Mouse (Mus musculus): ENCODE results near the gene Tekt4. TPM values are rescaled to one million over a fixed set of nuclear protein-coding genes. Genes with fewer than 3 reads are reported as not detected.

Tekt4 gene
- polyA plus RNA-seq, 1 experiment: 3.0 TPM

DNA sequence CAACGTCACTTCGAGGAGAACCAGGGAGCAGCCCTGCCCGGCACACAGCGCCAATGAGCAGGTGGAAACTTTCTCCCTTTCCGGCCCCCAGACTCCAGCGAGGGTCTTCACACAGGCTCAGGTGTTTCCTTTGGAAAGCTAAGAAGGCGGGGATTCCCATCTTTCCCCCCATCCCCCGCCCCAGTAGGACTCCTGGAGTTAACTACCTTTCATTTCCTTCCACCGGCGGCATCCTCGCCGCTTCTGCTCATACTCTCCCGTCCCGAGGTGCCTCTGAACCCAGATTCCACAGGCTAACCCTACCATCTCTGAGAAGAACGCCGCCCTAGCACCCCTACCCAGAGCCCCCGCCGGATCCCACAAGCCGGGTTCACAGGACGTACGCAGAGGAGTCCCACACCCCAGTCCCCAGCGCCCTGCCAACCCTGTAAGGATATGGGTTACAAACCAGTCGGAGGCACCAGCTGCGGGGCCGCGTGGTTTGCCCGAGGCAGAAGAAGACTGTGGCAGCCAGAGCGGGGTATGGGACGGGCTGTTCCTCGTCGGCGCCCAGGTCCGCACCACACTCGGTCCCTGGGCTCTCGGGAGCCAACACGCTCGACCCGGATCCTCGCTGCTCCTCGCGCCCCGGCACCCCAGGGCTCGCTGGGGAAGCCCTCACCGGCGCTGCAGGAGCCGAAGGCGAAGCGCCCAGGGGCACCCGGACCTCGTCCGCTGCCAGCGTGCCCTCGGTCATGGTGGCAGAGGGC is 21.8 kb upstream of the Tekt4 start:
- DNase-seq (ENCODE audit: low read depth): no peak

DNA sequence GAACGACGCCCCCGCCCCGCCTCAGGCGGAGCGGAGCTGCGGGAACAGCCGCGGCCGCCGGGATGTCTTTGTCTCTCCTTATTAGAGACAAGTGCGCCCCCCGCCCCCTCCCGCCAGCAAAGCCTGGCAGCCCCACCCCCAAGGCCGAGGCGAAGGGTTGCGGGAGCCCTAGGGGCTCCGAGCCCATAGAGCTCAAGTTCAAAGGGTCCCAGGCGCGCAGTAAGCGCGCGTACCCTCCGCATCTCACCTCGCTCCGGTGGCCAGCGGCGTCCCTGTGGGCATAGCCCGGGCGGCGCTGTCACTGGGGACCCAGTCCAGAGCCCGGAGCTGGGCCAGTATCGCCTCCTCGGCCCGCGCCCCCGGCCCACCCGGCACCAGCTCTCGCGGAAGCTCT is 21.2 kb upstream of the Tekt4 start:
- DNase-seq (ENCODE audit: low read depth): no peak

DNA sequence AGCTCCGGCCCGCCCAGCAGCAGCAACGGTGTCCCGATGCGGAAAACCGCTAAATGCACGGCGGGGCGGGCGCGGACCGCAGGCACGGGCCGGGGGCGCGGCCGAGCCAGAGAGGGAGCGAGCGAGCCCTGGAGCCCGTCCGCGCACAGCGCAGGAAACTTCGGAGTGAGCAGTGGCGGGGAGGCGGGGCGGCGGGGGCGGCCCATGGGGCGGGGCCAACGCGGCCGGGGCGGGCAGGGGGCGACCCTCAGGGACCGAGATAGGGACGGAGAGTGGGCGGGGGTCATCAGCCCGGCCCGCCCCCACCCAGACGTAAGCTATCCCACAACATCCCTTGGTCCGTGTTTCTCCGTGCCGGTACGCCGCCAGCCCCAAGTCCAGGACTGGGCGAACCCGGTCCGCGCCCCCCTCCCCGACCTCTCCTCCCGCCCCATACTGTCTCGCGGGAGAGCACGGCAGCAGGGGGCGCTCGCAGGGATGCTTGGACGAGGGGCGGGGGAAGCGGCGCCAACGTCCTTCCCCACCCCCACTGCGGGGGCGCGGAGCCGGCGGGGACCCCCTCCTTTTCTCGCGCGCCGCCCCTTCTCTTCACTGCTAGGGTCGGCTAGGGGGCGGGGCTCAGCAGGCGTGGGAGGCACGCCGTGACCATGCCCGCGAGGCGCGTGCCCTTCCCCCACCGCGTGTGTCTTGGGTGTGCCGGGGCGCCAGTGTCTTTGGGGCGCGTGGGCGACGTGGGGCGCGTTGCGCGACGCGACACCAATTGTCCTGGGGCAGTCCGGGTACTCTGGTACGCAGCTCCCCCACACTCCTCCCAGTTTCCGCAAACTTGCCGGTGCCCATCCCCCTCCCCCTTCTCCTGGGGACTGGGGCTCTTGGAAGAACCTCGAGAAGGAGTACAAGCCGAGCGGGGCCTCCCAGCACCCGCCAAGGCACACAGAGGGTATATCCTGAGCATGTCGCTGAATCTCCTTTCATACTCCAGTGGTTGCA is 20.5 kb upstream of the Tekt4 start, which contains the start of gene Cacna1h:
Gene Cacna1h, minus strand, starts transcription at position 167 of the 990 bp plus-strand sequence.
- DNase-seq (ENCODE audit: low read depth): no peak

DNA sequence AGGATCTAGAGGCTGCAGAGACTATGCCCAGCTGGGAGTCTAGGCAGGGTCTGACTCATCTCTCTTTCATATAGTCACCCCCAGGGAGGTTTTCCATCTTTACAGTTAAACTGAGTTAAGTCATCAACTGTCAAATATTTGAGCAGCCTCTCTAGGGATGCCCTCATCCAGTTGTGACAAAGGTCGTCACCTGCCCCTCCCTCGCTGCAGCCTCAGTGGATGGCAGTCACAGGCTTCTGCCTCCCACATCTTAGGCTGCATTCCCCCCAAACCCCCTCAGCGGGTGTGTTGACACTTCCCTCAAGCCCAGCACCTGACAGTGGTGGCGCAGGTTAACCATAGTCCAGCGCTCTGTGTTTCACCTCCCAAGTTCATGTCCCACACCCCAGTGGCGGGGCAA is 13.0 kb upstream of the Tekt4 start:
- no peak for DNase-seq (ENCODE audit: low read depth)

DNA sequence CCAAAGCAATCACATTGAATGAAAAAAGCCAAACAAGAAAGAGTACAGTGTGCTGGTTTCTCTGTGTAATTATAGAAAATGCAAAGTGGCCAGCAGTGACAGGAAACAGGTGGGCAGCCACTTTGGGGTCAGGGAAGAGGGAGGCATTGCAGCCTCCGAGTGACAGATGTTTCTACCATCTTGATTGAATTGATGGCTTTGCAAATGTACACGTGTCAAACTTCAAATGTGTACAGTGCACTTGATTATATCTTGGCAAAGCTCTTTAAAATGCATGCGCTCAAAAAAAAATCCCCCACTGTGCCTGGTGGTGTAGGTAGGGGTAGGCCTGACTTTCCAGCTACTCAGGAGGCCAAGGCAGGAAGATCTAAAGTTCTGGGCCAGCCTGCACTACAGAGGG is 11.5 kb upstream of the Tekt4 start:
- DNase-seq (ENCODE audit: low read depth): no peak

DNA sequence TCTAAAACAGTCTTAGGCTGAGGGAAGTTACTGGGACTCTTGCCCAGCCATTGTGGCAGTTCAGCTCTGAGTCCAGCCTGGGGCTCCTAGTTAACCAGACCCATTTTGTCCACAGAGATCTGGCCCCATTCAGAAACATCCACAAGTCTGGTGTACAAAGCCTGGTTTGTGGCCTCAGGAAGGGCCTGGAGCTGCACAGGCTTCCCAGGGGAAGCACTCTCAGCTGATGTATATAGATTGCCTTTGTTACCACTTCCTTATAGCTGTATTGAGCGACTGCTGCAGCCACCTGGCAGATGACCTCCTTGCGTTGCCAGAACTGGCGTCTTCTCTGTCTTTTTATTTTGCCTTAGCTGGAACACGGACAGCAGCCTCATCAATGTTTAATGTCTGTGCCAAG is 9.3 kb upstream of the Tekt4 start:
- DNase-seq (ENCODE audit: low read depth): no peak

DNA sequence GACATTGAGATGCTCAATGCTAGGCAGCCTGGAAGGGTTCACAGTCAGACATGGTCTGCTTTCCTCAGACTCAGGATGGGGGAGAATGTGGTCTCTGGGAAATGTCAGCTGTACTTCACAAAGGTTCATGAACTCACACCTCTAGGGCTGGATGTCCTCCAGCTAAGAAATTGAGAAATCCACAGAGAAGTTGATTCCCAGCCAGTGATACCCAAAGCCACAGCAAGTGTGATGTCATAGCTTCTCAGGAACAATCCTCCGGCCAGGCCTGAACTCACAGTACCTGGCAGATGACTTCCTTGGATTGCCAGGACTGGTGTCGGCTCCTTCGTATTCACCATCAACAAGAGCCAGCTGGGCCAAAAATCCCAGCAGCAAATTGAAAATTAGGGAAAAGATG is 8.6 kb upstream of the Tekt4 start:
- no peak for DNase-seq (ENCODE audit: low read depth)

DNA sequence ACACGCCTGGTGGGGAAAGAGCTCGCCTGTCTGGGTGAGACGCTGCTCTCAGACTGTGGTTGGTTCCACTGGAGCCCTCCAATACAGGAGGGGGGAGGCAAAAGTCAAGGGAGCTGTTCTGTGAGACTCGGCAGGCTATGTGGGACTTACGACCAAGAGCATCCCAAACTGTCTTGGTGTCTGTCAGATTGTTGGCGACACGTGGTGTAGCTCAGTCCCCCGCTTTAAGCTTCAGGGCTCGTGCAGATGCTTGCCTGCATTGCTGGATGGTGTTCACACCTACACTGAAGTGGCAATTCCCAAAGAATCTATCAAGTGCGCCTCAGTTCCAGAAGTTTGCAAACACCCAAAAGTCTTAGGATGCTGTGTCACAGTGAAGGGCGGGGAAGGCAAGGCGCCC is 6.5 kb upstream of the Tekt4 start:
- DNase-seq (ENCODE audit: low read depth): no peak

DNA sequence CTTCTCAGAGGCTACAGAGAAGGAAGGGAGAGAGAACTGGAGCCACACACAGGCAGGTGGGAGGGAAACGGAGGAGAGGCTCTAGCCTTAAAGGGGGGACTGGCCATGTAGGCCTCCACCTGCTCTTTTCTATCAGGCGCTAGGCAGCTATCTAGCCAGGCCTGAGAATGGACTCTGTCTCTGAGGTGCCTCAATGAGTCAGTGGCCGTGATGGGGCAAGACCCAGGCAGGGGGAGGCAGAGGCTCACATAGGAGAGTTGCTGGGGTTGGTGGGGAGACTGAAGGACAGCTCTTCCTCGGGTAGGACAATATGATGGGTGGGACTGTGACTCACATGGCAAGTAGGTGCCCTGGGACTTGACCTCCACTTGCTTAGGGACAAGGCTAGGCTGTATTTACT is 4.1 kb upstream of the Tekt4 start:
- no peak for DNase-seq (ENCODE audit: low read depth)

DNA sequence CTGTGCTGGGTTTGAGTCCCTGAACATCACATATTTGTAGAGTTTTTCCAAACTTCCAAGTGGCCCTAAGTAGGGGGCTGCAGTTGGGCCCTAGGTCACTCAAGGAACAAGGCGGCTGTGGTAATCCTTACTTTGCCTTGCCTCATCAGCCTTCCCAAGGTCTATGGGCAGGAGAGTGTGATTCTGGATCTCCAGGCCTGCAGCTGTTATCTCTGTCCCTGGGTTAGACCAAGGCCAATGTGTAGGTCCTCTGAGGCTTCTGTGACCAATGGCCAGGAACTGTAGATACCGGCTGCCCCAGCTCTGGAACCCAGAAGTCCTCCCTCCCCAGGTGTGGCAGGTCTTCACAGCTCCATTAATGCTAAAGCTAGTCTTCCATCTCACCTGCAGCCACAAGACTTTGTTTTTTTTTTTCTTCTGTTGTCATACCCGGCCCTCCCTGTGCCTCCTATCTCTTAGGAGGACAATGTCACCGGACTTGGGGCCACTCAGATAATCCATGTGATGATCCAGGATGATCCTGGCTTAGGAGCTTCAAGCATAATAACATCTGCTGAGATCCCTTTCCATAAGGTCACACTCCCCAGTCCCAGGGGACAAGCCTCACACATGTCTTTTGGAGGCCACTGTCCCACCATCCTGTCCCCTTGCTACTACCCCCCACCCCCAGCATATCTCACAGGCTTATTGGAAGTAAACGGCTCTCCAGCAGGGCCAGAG is 2.0 kb upstream of the Tekt4 start:
- DNase-seq (ENCODE audit: low read depth): no peak

DNA sequence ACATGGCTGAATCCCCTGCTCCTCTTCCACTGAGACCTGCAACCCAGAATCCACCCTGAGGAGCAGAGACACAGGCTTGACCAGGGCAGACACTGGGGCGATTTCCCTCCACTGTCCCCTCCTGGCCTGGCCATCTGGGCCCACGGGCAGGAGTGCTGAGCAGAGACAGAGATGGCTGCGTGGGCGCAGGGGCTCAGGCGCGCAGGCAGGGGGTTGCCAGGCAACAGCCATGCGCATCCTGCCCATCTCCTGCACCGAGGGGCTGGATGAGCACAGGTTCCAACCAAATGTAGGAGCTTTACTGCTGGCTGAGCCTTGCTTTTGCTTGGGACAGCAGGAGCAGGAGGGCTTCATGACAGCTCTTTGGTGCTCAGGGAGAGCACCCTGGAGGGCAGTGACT is 2.1 kb downstream of the Tekt4 start:
- no peak for DNase-seq (ENCODE audit: low read depth)

DNA sequence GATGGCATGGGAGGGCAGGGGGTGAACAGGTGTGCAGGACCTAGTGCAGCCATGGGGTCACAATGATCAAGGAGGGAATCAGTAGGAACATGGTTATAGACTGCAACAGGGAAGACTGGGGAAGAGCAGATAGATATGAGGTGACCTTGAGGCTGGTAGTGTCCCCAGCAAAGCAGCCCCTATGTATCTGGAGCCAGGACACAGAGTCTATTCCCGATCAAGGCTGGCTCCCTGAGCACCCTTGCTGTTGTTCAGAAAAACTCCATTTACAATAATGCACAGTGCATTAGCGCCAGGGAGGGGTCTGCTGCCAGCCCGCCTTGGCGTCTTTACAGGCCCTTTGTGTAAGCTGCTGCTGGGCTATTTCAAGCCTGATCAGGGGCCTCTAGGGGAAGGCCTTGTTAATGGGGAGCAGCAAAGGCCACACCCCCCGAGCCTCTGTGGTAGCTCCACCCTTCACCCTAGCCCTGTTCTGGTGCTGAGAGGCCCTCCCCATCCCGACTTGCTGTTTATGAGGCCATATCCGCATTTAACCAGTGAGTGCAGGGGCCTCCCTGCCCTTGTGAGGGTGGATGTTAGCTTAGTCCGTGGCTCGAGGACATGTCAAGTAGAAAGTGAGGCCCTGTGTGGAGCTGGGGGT is 7.9 kb downstream of the Tekt4 start:
- DNase-seq (ENCODE audit: low read depth): no peak

DNA sequence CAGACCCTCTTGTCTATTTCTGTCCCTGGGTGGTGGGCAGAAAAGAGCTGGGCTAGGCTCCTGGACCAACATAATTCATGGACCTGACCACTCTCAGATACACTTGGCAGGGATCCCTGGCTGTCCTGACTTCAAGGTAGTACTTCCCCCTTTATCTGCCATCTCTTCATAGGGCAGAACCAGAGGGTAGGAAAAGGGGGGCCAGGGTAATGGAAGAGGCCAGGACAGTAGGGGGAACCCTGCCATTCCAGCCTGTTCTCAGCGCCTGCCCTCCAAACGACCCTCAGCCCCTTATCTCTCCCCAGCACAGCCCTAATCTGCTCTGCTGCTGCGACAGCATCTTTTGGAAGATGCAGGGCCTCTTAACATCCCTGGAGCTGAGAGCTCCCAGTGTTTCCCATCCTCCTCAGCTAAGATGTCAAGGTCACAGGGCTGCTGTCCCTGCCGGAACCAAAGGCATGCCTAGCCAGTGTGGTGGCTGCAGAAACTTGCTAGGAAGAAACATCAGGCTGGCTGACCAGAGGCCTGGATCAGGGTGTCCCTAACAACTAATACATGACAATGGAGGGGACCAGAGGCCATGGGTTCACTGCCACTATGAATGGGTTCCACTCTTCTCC is 9.0 kb downstream of the Tekt4 start:
- no peak for DNase-seq (ENCODE audit: low read depth)

DNA sequence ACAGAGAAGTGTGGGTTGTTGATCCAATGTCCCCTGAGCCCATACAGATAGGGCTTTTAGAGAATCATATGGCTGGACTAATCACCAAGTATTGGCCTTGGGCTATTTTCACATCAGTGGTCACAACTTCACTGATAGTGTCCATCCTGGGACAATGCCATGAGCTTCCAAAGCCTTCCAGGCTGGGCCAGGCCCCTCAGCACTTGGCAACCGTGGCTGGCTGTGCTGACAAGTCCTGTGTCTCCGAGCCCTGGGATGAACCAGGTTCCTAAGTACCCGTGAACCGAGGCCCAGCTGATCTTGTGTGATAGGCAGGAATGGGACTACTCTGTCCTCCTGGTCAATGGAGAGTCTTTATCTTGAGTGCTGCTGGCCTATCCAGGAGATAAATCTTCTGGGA is 9.7 kb downstream of the Tekt4 start:
- DNase-seq (ENCODE audit: low read depth): no peak

DNA sequence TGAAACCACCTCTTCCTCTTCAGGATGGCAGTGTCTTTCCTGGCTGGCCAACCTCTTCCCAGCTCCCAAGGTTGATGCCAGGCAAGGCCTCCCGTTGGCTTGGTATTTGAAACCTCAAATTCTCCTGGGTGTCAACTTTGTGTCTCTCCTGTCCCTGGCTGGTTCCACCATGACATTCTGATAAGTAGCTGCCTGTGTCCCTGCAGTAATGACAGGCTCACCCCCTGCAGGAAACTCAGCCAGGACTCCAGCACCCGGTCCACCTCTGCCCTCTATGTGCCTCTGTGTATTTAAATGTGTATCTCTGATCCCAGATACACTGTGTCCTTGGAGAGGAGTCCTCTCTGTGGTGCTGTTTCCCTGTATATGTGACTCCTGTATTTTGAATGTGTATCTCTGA is 11.8 kb downstream of the Tekt4 start:
- DNase-seq (ENCODE audit: low read depth): no peak

DNA sequence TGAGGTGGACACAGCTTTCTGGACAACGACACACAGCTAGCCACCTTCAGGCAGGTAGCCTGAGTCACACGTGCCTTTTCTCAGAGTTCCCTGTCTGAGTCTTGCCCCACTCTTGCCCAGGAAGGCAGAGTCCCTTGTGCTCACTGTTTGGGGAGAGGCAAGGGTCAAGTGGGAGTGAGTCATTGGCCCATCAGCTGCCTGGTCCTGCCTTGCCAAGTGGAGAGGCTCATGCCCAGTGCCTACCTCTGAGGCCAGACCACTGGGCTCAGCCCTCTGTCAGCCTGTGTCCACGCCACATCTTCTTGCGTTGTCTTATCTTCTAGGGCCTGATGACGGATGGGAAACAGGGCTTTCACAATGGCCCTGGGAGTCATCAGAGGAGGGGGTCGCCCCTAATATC is 13.4 kb downstream of the Tekt4 start:
- DNase-seq (ENCODE audit: low read depth): no peak

DNA sequence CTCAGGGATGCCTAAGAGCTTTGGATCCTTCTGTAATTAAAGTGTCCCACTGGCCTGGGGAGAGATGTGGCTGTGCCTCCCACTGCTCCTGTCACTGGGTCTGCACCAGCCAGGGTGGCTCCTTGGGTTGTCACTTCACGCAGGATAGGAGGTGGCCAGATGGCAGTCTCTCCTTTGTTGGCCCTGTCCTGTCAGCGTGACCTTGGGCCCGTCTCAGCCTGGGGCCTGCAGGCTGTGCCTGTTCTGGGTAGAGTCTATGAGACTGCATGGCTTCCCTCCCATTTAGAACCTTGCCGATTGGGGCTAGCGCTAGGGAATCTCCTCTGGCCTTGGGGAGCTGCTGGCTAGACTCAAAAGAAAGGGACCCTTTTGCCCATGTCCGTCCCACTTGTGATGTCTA is 13.9 kb downstream of the Tekt4 start:
- no peak for DNase-seq (ENCODE audit: low read depth)

DNA sequence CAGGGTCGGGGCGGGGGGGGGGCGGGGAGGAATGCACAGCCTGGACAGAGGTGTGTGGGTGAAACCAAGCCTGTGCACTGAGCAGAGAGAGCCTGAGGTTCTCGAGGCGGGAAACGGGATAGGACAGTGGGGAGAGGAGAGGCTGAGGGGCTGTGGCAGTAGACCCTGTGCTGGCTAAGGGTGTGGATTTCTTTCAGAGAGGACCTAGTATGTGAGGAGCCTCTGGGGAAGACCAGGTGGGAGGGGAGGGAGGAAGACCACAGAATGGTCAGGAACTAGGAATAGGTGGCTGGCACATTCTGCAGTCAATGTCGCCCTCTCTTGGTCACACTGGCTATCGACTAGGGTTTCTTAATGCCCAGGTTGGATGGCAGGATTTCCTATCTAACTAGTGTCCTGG is 15.4 kb downstream of the Tekt4 start:
- DNase-seq (ENCODE audit: low read depth): no peak

DNA sequence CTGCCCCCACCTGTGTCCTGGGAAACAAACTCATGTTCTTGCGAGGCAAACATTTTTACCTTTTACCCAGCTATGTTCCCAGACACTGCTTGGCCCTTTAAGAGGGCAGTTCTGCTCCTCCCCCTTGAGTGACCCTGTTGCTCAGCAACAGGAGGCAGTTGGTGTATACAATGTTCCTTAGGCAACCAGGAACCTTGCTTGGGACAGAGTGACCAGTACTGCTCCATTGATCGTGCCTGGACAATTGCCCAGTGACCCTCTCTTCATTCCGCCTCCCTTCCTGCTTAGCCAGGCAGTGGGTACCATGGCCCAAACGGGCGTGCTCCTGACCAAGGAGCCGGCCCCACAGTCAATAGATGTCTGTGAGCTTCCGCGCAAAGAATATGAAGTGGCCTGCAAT is 17.0 kb downstream of the Tekt4 start:
- no peak for DNase-seq (ENCODE audit: low read depth)

DNA sequence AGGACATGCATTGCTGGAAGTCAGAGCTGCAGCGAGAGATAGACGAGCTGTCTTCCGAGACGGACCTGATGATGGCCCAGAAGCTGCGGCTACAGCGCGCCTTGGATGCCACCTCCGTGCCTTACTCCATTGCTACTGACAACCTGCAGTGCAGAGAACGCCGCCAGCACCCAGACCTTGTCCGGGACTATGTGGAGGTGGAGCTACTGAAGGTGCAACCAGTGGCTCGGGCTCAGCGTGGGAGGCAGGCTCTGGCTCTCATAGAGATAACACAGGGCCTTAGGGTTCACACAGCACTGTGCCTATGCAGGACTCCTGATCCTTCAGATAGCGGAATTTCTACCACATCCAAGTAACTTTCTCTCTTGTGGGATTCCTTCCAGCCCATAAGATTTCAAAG is 17.6 kb downstream of the Tekt4 start:
- no peak for DNase-seq (ENCODE audit: low read depth)

DNA sequence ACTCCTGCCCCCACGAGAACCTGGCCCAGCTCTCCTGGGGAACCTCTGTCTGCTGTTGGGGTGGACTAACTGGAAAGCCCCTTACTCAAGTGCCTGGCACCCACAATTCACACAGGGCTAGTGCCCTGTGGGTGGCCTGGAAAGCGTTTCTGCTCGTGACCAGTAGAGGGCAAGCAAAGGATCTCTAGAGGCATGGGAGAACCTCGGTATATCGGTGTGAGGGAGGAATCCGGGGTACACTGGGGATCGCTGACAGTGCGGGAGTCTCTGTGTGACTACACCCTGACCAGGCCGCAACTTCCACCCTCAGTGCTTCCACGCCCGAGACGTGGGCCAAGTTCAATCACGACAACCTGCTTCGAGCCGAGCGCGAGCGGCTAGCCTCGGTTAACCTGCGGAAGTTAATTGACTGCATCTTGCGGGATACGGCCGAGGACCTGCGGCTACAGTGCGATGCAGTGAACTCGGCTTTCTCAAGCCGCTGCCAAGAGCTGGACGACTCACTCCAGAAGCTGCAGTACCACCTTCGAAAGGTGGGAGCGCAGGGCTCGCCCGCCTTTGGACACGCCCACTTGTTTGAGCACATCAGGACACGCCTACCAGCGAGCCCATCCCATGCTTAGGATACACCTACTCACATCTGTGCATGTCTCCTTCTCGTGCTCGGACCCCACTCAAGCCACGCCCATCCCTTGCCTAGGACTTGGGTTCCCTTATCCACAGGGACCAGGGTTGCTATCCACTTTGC is 20.1 kb downstream of the Tekt4 start:
- no peak for DNase-seq (ENCODE audit: low read depth)
